Mouse (Mus musculus) liver, embryonic 14.5 days (tissue): ENCODE results near the gene Gm37240. TPM values are rescaled to one million over a fixed set of nuclear protein-coding genes. Genes with fewer than 3 reads are reported as not detected.

Source experiments
- ATAC-seq: fragments of 200-750 bp; cut with Nextera tagmentation; 2 replicates; pipeline ENCODE4 v1.8.0; 2017; ENCODE audit warnings: moderate number of reproducible peaks, mild to moderate bottlenecking, moderate library complexity; ENCODE audit not compliant: insufficient read depth
- DNase-seq, 3 experiments: peaks; one replicate each; pipeline ENCODE4 v3.0.0-alpha.2; 2012 to 2013; ENCODE audit warnings: low read depth in 3 of 3, low spot score in 3 of 3
- H3K27ac ChIP-seq: fragments of 300-500 bp; sonication (generic); 2 replicates; pipeline ENCODE4 v1.5.1; 2014; ENCODE audit warnings: moderate library complexity, mild to moderate bottlenecking, control low read depth, inconsistent platforms
- H3K27me3 ChIP-seq: fragments of 300-500 bp; sonication (generic); 2 replicates; pipeline ENCODE4 v1.6.1; 2014; ENCODE audit warnings: mild to moderate bottlenecking, low read length, moderate library complexity; ENCODE audit not compliant: control insufficient read depth, insufficient read depth
- H3K36me3 ChIP-seq: fragments of 300-500 bp; sonication (generic); replicated peaks from 2 replicates; pipeline ENCODE4 v1.6.1; 2014; ENCODE audit warnings: low read depth; ENCODE audit not compliant: control insufficient read depth, insufficient read depth
- H3K4me1 ChIP-seq, 2 experiments: fragments of 200-500 bp in 1 of 2; fragments of 300-500 bp in 1 of 2; sonication (generic) in 1 of 2; replicated peaks; 2 replicates each; pipeline ENCODE4 v1.6.1; 2012 to 2014; ENCODE audit warnings: antibody characterized with exemption in 1 of 2, inconsistent platforms in 1 of 2, low read length in 1 of 2; ENCODE audit not compliant: control insufficient read depth in 2 of 2, insufficient read depth in 2 of 2
- H3K4me2 ChIP-seq: fragments of 300-500 bp; sonication (generic); 2 replicates; pipeline ENCODE4 v1.6.1; 2014; ENCODE audit warnings: low read depth, mild to moderate bottlenecking, control low read depth, moderate library complexity
- H3K4me3 ChIP-seq, 2 experiments: fragments of 200-500 bp in 1 of 2; fragments of 300-500 bp in 1 of 2; sonication (generic) in 1 of 2; 2 replicates each; pipeline ENCODE4 v1.5.1; 2012 to 2014; ENCODE audit warnings: low read depth in 2 of 2, low read length in 2 of 2, mild to moderate bottlenecking in 2 of 2, control low read depth in 1 of 2, inconsistent platforms in 1 of 2, moderate library complexity in 1 of 2; ENCODE audit not compliant: insufficient read depth in 1 of 2
- H3K9ac ChIP-seq: fragments of 300-500 bp; sonication (generic); replicated peaks from 2 replicates; pipeline ENCODE4 v1.6.1; 2014; ENCODE audit warnings: mild to moderate bottlenecking, control low read depth, moderate library complexity
- H3K9me3 ChIP-seq: fragments of 300-500 bp; sonication (generic); 2 replicates; pipeline ENCODE4 v1.6.1; 2016; ENCODE audit warnings: low read length, mixed read lengths; ENCODE audit not compliant: control insufficient read depth
- CTCF ChIP-seq: IDR thresholded peaks from 2 replicates; pipeline ENCODE4 v1.5.1; 2016; ENCODE audit warnings: antibody characterized with exemption, low read depth, control low read depth
- EP300 ChIP-seq: IDR thresholded peaks from 2 replicates; pipeline ENCODE4 v1.6.1; 2016; ENCODE audit warnings: antibody characterized with exemption, low read depth
- WGBS: fragments of 180-500 bp; shearing (Covaris S2); extraction: QIAGEN DNeasy Blood & Tissue Kit; methylation state at CpG from one replicate; pipeline ENCODE4 v1.1.7; 2014; ENCODE audit not compliant: insufficient replicate concordance; 5-methylcytosine and 5-hydroxymethylcytosine counted together
- polyA plus RNA-seq, 2 experiments: library from polyadenylated mRNA; depleted of rRNA in 1 of 2; stranded (reverse) in 1 of 2; unstranded in 1 of 2; fragments of >200 nt; fragmentation: Nextera tagmentation in 1 of 2; extraction: Ambion mirVana in 1 of 2; gene quantifications; 2 replicates each; pipeline versions ENCODE4 v1.2.1 to v1.2.3; 2012 to 2014

The Gm37240 gene
- polyA plus RNA-seq, 2 experiments: 0.03 to 0.30 TPM

GRCm38 (mm10) chr3:85310401-85310989 lies 576.8 kb downstream of the Gm37240 start:
- no peak overlapping the region for H3K9ac ChIP-seq
- no peak for DNase-seq
- TF ChIP-seq EP300 (no peak), CTCF (no peak)
- no peaks in the 10 kb centered on the region for H3K27me3 ChIP-seq
- no peaks in the 10 kb centered on the region for H3K4me1 ChIP-seq
- no peak overlapping the region for H3K27ac ChIP-seq
- H3K4me3 ChIP-seq: no peak overlapping the region
- no peaks in the 10 kb centered on the region for H3K9me3 ChIP-seq
- 31% methylated on average over 8 of the region's 8 CpGs for WGBS
- no peaks in the 10 kb centered on the region for H3K36me3 ChIP-seq
- H3K4me2 ChIP-seq: no peak overlapping the region
- ATAC-seq: no peak

GRCm38 (mm10) chr3:85309168-85309567 lies 578.1 kb downstream of the Gm37240 start:
- WGBS: 68% methylated on average over 6 of the region's 6 CpGs

GRCm38 (mm10) chr3:85308706-85309105 lies 578.6 kb downstream of the Gm37240 start:
- TF ChIP-seq EP300 (no peak), CTCF (no peak)
- WGBS: 68% methylated on average over 4 of the region's 4 CpGs
- Histone ChIP-seq H3K9ac (no peak overlapping the region), H3K36me3 (no peaks in the 10 kb centered on the region), H3K9me3 (no peaks in the 10 kb centered on the region), H3K4me2 (no peak overlapping the region), H3K27me3 (no peaks in the 10 kb centered on the region), H3K4me3 (no peak overlapping the region), H3K27ac (no peak overlapping the region), H3K4me1 (no peaks in the 10 kb centered on the region)
- ATAC-seq (no peak), DNase-seq (no peak)

More at GRCm38 (mm10) chr3:85309168-85309567, 578.1 kb downstream of the Gm37240 start:
- Histone ChIP-seq H3K27me3 (no peaks in the 10 kb centered on the region), H3K9ac (no peak overlapping the region), H3K4me3 (no peak overlapping the region), H3K4me1 (no peaks in the 10 kb centered on the region), H3K9me3 (no peaks in the 10 kb centered on the region), H3K27ac (no peak overlapping the region), H3K4me2 (no peak overlapping the region), H3K36me3 (no peaks in the 10 kb centered on the region)
- ATAC-seq (no peak), DNase-seq (no peak)
- no peak for TF ChIP-seq EP300
- no peak for TF ChIP-seq CTCF

DNA sequence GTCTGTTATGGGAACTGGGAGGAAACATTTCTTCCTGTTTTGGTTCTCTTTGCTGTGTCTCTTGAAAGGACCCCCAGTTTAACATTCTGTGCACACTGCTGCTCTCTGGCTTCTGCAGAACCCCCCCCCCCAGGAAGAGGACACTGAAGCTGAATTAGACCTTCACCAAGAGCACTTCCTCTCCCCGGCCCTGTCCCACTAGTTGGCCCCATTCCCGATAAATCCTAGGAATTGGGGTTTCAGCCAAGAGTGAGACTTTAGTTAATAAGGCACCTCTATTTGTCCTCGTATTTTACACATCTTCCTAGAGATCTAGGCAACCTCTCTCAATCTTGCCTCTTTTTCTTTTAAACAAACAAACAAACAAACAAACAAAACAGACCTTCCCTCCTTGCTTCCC lies 585.5 kb downstream of the Gm37240 start:
- Histone ChIP-seq H3K27me3 (no peaks in the 10 kb centered on the region), H3K4me3 (no peak overlapping the region), H3K9me3 (no peaks in the 10 kb centered on the region), H3K9ac (no peak overlapping the region), H3K4me2 (no peak overlapping the region), H3K4me1 (no peaks in the 10 kb centered on the region), H3K27ac (no peak overlapping the region), H3K36me3 (no peaks in the 10 kb centered on the region)
- DNase-seq (no peak), ATAC-seq (no peak)
- WGBS: 41% methylated on average over 3 of the region's 3 CpGs
- TF ChIP-seq EP300 (no peak), CTCF (no peak)

DNA sequence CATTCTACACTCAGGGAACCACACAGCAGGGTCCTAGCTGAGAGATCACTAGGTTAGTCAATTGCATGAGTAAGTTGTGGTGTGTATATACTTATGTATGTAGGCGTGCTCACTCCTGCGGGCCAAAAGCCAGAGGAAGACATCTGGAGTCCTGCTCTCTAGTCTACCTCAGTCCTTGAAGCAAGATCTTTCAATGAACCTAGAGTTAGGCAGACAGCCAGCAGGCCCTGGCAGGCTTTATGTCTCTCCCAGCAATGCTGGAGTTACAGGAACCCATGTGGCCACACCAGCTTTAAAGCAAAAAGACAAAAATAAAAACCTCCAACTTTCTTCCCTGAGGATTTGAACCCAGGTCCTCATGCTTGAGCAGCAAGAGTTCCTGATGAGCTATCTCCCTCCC lies 586.0 kb downstream of the Gm37240 start:
- Histone ChIP-seq H3K4me3 (no peak overlapping the region), H3K9ac (no peak overlapping the region), H3K4me2 (no peak overlapping the region), H3K27ac (no peak overlapping the region), H3K27me3 (no peaks in the 10 kb centered on the region), H3K36me3 (no peaks in the 10 kb centered on the region), H3K9me3 (no peaks in the 10 kb centered on the region), H3K4me1 (no peaks in the 10 kb centered on the region)
- WGBS: 81% methylated on average over 2 of the region's 2 CpGs
- no peak for TF ChIP-seq EP300
- TF ChIP-seq CTCF: no peak
- no peak for ATAC-seq
- no peak for DNase-seq
